Mouse (Mus musculus): Measurements from ENCODE around the gene Atp6v1e2. TPM values are rescaled to one million over a fixed set of nuclear protein-coding genes. Genes with fewer than 3 reads are reported as not detected.

Atp6v1e2 gene
- polyA plus RNA-seq, 1 experiment from 2014 or later: not detected

GRCm38 (mm10) chr17:86906601-86907000 is 41.1 kb downstream of the Atp6v1e2 start:
- no peak overlapping the region for H3K27ac ChIP-seq (ENCODE audit: low read depth, low read length)
- WGBS (ENCODE audit: insufficient replicate concordance): 25% methylated on average over 6 of the region's 6 CpGs
- H3K4me2 ChIP-seq: no peak overlapping the region
- H3K9ac ChIP-seq (ENCODE audit: low read depth, low read length): no peak overlapping the region
- ATAC-seq (replicated peaks; ENCODE audit: insufficient number of reproducible peaks, low FRiP score, low TSS enrichment): no peak
- H3K9me3 ChIP-seq (replicated peaks; ENCODE audit: control insufficient read depth, low read length): no peaks in the 10 kb centered on the region
- no peaks in the 10 kb centered on the region for H3K36me3 ChIP-seq (ENCODE audit: control insufficient read depth, insufficient read depth, low read length)
- peaks cover 26% of the 10 kb centered on the region for H3K4me1 ChIP-seq (ENCODE audit: control insufficient read depth, insufficient read depth, low read length)
- no peak overlapping the region for H3K4me3 ChIP-seq (ENCODE audit: low read depth, low read length)
- no peaks in the 10 kb centered on the region for H3K27me3 ChIP-seq (ENCODE audit: control insufficient read depth, insufficient read depth, low read length)

- Histone ChIP-seq H3K4me1 (ENCODE audit: control insufficient read depth, insufficient read depth, low read length) (peaks cover 23% of the 10 kb centered on the region), H3K9ac (ENCODE audit: low read depth, low read length) (no peak overlapping the region), H3K4me2 (peak overlapping the region; percentile 29; the same call in 1 of the 2 replicates), H3K36me3 (ENCODE audit: control insufficient read depth, insufficient read depth, low read length) (no peaks in the 10 kb centered on the region), H3K27me3 (ENCODE audit: control insufficient read depth, insufficient read depth, low read length) (no peaks in the 10 kb centered on the region), H3K27ac (ENCODE audit: low read depth, low read length) (peak overlapping the region; percentile 43; the same call in 1 of the 2 replicates), H3K9me3 (replicated peaks; ENCODE audit: control insufficient read depth, low read length) (no peaks in the 10 kb centered on the region), H3K4me3 (ENCODE audit: low read depth, low read length) (no peak overlapping the region)
- 4% methylated on average over 9 of the region's 9 CpGs for WGBS (ENCODE audit: insufficient replicate concordance)
- no peak for ATAC-seq (replicated peaks; ENCODE audit: insufficient number of reproducible peaks, low FRiP score, low TSS enrichment)
Measured at GRCm38 (mm10) chr17:86906136-86906461, 41.6 kb downstream of the Atp6v1e2 start.

GRCm38 (mm10) chr17:86905297-86906135 is 42.2 kb downstream of the Atp6v1e2 start:
- peaks cover 23% of the 10 kb centered on the region for H3K4me1 ChIP-seq (ENCODE audit: control insufficient read depth, insufficient read depth, low read length)
- no peak; the same call in 1 of the 2 replicates for ATAC-seq (replicated peaks; ENCODE audit: insufficient number of reproducible peaks, low FRiP score, low TSS enrichment)
- peak overlapping the region; percentile 29 for H3K4me2 ChIP-seq
- WGBS (ENCODE audit: insufficient replicate concordance): 22% methylated on average over 19 of the region's 19 CpGs
- no peak overlapping the region for H3K9ac ChIP-seq (ENCODE audit: low read depth, low read length)
- peak overlapping the region; percentile 43 for H3K27ac ChIP-seq (ENCODE audit: low read depth, low read length)
- H3K36me3 ChIP-seq (ENCODE audit: control insufficient read depth, insufficient read depth, low read length): no peaks in the 10 kb centered on the region
- H3K4me3 ChIP-seq (ENCODE audit: low read depth, low read length): no peak overlapping the region
- H3K9me3 ChIP-seq (replicated peaks; ENCODE audit: control insufficient read depth, low read length): no peaks in the 10 kb centered on the region
- no peaks in the 10 kb centered on the region for H3K27me3 ChIP-seq (ENCODE audit: control insufficient read depth, insufficient read depth, low read length)

GRCm38 (mm10) chr17:86904206-86904605 is 43.5 kb downstream of the Atp6v1e2 start:
- Histone ChIP-seq H3K9ac (ENCODE audit: low read depth, low read length) (no peak overlapping the region), H3K27me3 (ENCODE audit: control insufficient read depth, insufficient read depth, low read length) (no peaks in the 10 kb centered on the region), H3K4me3 (ENCODE audit: low read depth, low read length) (no peak overlapping the region), H3K27ac (ENCODE audit: low read depth, low read length) (no peak overlapping the region), H3K36me3 (ENCODE audit: control insufficient read depth, insufficient read depth, low read length) (no peaks in the 10 kb centered on the region), H3K4me1 (ENCODE audit: control insufficient read depth, insufficient read depth, low read length) (peaks cover 23% of the 10 kb centered on the region), H3K9me3 (replicated peaks; ENCODE audit: control insufficient read depth, low read length) (no peaks in the 10 kb centered on the region), H3K4me2 (no peak overlapping the region)
- no peak for ATAC-seq (replicated peaks; ENCODE audit: insufficient number of reproducible peaks, low FRiP score, low TSS enrichment)
- WGBS (ENCODE audit: insufficient replicate concordance): 60% methylated on average over 3 of the region's 3 CpGs

GRCm38 (mm10) chr17:86903596-86903995 is 44.1 kb downstream of the Atp6v1e2 start:
- no peaks in the 10 kb centered on the region for H3K27me3 ChIP-seq (ENCODE audit: control insufficient read depth, insufficient read depth, low read length)
- H3K9me3 ChIP-seq (replicated peaks; ENCODE audit: control insufficient read depth, low read length): no peaks in the 10 kb centered on the region
- H3K4me3 ChIP-seq (ENCODE audit: low read depth, low read length): no peak overlapping the region
- H3K4me1 ChIP-seq (ENCODE audit: control insufficient read depth, insufficient read depth, low read length): peaks cover 23% of the 10 kb centered on the region
- H3K9ac ChIP-seq (ENCODE audit: low read depth, low read length): no peak overlapping the region
- 24% methylated on average over 7 of the region's 7 CpGs for WGBS (ENCODE audit: insufficient replicate concordance)
- no peak for ATAC-seq (replicated peaks; ENCODE audit: insufficient number of reproducible peaks, low FRiP score, low TSS enrichment)
- no peak overlapping the region for H3K27ac ChIP-seq (ENCODE audit: low read depth, low read length)
- H3K4me2 ChIP-seq: no peak overlapping the region
- no peaks in the 10 kb centered on the region for H3K36me3 ChIP-seq (ENCODE audit: control insufficient read depth, insufficient read depth, low read length)

- no peak overlapping the region for H3K9ac ChIP-seq (ENCODE audit: low read depth, low read length)
- H3K4me2 ChIP-seq: no peak overlapping the region
- no peaks in the 10 kb centered on the region for H3K36me3 ChIP-seq (ENCODE audit: control insufficient read depth, insufficient read depth, low read length)
- ATAC-seq (replicated peaks; ENCODE audit: insufficient number of reproducible peaks, low FRiP score, low TSS enrichment): no peak
- no peaks in the 10 kb centered on the region for H3K27me3 ChIP-seq (ENCODE audit: control insufficient read depth, insufficient read depth, low read length)
- no peak overlapping the region for H3K27ac ChIP-seq (ENCODE audit: low read depth, low read length)
- H3K4me1 ChIP-seq (ENCODE audit: control insufficient read depth, insufficient read depth, low read length): peaks cover 23% of the 10 kb centered on the region
- H3K9me3 ChIP-seq (replicated peaks; ENCODE audit: control insufficient read depth, low read length): no peaks in the 10 kb centered on the region
- no peak overlapping the region for H3K4me3 ChIP-seq (ENCODE audit: low read depth, low read length)
- WGBS (ENCODE audit: insufficient replicate concordance): 86% methylated on average over 14 of the region's 14 CpGs
Measured at GRCm38 (mm10) chr17:86902399-86903067, 45.2 kb downstream of the Atp6v1e2 start.

GRCm38 (mm10) chr17:86900564-86900963 is 47.1 kb downstream of the Atp6v1e2 start:
- ATAC-seq (replicated peaks; ENCODE audit: insufficient number of reproducible peaks, low FRiP score, low TSS enrichment): no peak
- no peaks in the 10 kb centered on the region for H3K36me3 ChIP-seq (ENCODE audit: control insufficient read depth, insufficient read depth, low read length)
- no peak overlapping the region for H3K4me3 ChIP-seq (ENCODE audit: low read depth, low read length)
- H3K9me3 ChIP-seq (replicated peaks; ENCODE audit: control insufficient read depth, low read length): no peaks in the 10 kb centered on the region
- H3K9ac ChIP-seq (ENCODE audit: low read depth, low read length): no peak overlapping the region
- H3K4me2 ChIP-seq: no peak overlapping the region
- H3K4me1 ChIP-seq (ENCODE audit: control insufficient read depth, insufficient read depth, low read length): peaks cover 18% of the 10 kb centered on the region
- H3K27me3 ChIP-seq (ENCODE audit: control insufficient read depth, insufficient read depth, low read length): no peaks in the 10 kb centered on the region
- H3K27ac ChIP-seq (ENCODE audit: low read depth, low read length): no peak overlapping the region
- WGBS (ENCODE audit: insufficient replicate concordance): 79% methylated on average over 5 of the region's 5 CpGs

GRCm38 (mm10) chr17:86899821-86900220 is 47.9 kb downstream of the Atp6v1e2 start:
- Histone ChIP-seq H3K4me3 (ENCODE audit: low read depth, low read length) (no peak overlapping the region), H3K4me1 (ENCODE audit: control insufficient read depth, insufficient read depth, low read length) (peaks cover 13% of the 10 kb centered on the region), H3K9ac (ENCODE audit: low read depth, low read length) (no peak overlapping the region), H3K36me3 (ENCODE audit: control insufficient read depth, insufficient read depth, low read length) (no peaks in the 10 kb centered on the region), H3K4me2 (no peak overlapping the region), H3K9me3 (replicated peaks; ENCODE audit: control insufficient read depth, low read length) (no peaks in the 10 kb centered on the region), H3K27me3 (ENCODE audit: control insufficient read depth, insufficient read depth, low read length) (no peaks in the 10 kb centered on the region), H3K27ac (ENCODE audit: low read depth, low read length) (no peak overlapping the region)
- WGBS (ENCODE audit: insufficient replicate concordance): 81% methylated on average over 5 of the region's 5 CpGs
- ATAC-seq (replicated peaks; ENCODE audit: insufficient number of reproducible peaks, low FRiP score, low TSS enrichment): no peak

Measured in heart, embryonic 11.5 days (tissue).